Comparison of ENCODE assay signal across 22 mouse cellular contexts in the genomic region with DNA sequence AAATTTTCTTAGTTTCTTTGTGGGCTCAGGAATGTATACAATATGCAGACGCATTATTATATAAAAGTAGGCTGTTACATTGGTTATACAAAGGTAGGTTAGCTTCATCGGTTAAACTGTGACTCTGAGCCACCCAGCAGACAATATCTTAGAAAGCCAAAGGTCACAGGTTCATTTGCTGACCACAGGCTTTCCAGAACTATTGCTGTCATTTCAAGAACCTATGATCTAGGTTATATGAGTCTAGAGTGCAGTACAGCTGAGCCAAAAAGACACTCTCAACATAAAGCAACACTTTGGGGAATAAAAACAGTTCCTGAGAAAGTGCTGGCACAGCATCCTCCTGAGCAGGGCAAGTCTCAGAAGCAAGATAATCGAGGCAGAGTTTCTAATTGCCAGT.
DNase-seq lines count a peak whose midpoint lies in the region; ATAC-seq and TF ChIP-seq lines count a peak whose summit lies in the region.
"Had no signal": no experiment of that assay in that cellular context is flagged by ENCODE, and none has a peak within 500 bp of the region (broad histone marks: within the 10 kb centered on the region; RNA-seq: fewer than 3 reads in every experiment).

No protein-coding gene starts in this region.

- peak; percentile 60 for DNase-seq in kidney, adult 11 months
- no peak for DNase-seq in kidney, adult 18-20 months
- no peak for DNase-seq in kidney, postnatal 0 days (ENCODE audit: low spot score)
- DNase-seq in kidney, postnatal 25 days, result peak; percentile 30 to 54
- DNase-seq in layer of hippocampus, adult 11-12 months (ENCODE audit: low spot score), result no peak
- DNase-seq: adrenal gland, postnatal 14 days; cerebellum, adult 11-12 months; cerebellum, adult 9-10 months; cerebellum, postnatal 36 days; gastrocnemius, postnatal 14 days; heart, adult 2 months; heart, postnatal 14 days had no signal

- no peaks in the 10 kb centered on the region for H3K27me3 ChIP-seq in kidney, postnatal 0 days (ENCODE audit: insufficient read depth, low read length)
- no peaks in the 10 kb centered on the region for H3K27me3 ChIP-seq in kidney, embryonic 15.5 days
- H3K27me3 ChIP-seq in small intestine, adult 2 months (ENCODE audit: control insufficient read depth, insufficient read depth, low read length), result no peaks in the 10 kb centered on the region
- H3K27me3 ChIP-seq: CH12.LX; embryonic facial prominence, embryonic 13.5 days; heart, embryonic 15.5 days; Patski had no signal

- no peak for TF ChIP-seq POLR2A in small intestine, adult 2 months (IDR thresholded peaks at IDR 0.05; ENCODE audit: low read depth, low read length)

- WGBS in kidney, postnatal 0 days, result 62% methylated on average over 3 of the region's 3 CpGs
- 62% methylated on average over 3 of the region's 3 CpGs for WGBS in kidney, embryonic 15.5 days
- 48% methylated on average over 3 of the region's 3 CpGs for WGBS in small intestine, adult 2 months

- H3K27ac ChIP-seq in kidney, postnatal 0 days, result no peak overlapping the region
- H3K27ac ChIP-seq in kidney, embryonic 15.5 days, result no peak overlapping the region
- peak overlapping the region; percentile 31; the same call in 1 of the 2 replicates for H3K27ac ChIP-seq in small intestine, adult 2 months (ENCODE audit: insufficient read depth, low read depth, low read length)
- H3K27ac ChIP-seq: embryonic facial prominence, embryonic 13.5 days; forebrain, embryonic 12.5 days; heart, adult 2 months; heart, embryonic 15.5 days had no signal

- no peak for TF ChIP-seq CTCF in kidney, postnatal 0 days (IDR thresholded peaks at IDR 0.05; ENCODE audit: low read depth)
- TF ChIP-seq CTCF in small intestine, adult 2 months (IDR thresholded peaks at IDR 0.05; ENCODE audit: extremely low read depth, insufficient read length, insufficient replicate concordance, low read depth, low read length), result no peak

- H3K4me3 ChIP-seq in kidney, postnatal 0 days (replicated peaks; ENCODE audit: low read depth, low read length), result no peak overlapping the region
- no peak overlapping the region for H3K4me3 ChIP-seq in kidney, embryonic 15.5 days (replicated peaks)
- no peak overlapping the region for H3K4me3 ChIP-seq in small intestine, adult 2 months (ENCODE audit: low read depth, low read length)
- H3K4me3 ChIP-seq: embryonic facial prominence, embryonic 13.5 days; forebrain, embryonic 12.5 days; heart, adult 2 months; heart, embryonic 15.5 days had no signal

- no peak overlapping the region for H3K4me2 ChIP-seq in kidney, postnatal 0 days (ENCODE audit: low read length)
- H3K4me2 ChIP-seq in kidney, embryonic 15.5 days, result no peak overlapping the region
- H3K4me2 ChIP-seq: embryonic facial prominence, embryonic 13.5 days; forebrain, embryonic 12.5 days; heart, embryonic 11.5 days; heart, embryonic 15.5 days had no signal

- no peaks in the 10 kb centered on the region for H3K9me3 ChIP-seq in kidney, postnatal 0 days (replicated peaks; ENCODE audit: low read length)
- H3K9me3 ChIP-seq in kidney, embryonic 15.5 days (replicated peaks), result no peaks in the 10 kb centered on the region
- H3K9me3 ChIP-seq: embryonic facial prominence, embryonic 13.5 days; forebrain, embryonic 12.5 days; heart, embryonic 15.5 days had no signal

- no peak overlapping the region for H3K9ac ChIP-seq in kidney, postnatal 0 days (ENCODE audit: low read depth, low read length)
- no peak overlapping the region for H3K9ac ChIP-seq in kidney, embryonic 15.5 days
- H3K9ac ChIP-seq: embryonic facial prominence, embryonic 13.5 days; forebrain, embryonic 12.5 days; heart, embryonic 15.5 days had no signal

- ATAC-seq in kidney, postnatal 0 days (replicated peaks; ENCODE audit: low FRiP score, low read depth), result peak; percentile 68
- ATAC-seq in kidney, embryonic 15.5 days (replicated peaks; ENCODE audit: low FRiP score), result no peak
- ATAC-seq: activated CD4-positive, CD25-positive, alpha-beta regulatory T cell, adult 4 months; forebrain, embryonic 16.5 days; Patski had no signal

- H3K4me1 ChIP-seq in kidney, postnatal 0 days (replicated peaks; ENCODE audit: insufficient read depth, low read length), result peaks cover 7% of the 10 kb centered on the region; the same call in 1 of the 2 replicates
- H3K4me1 ChIP-seq in kidney, embryonic 15.5 days, result peaks cover 41% of the 10 kb centered on the region
- H3K4me1 ChIP-seq in small intestine, adult 2 months (ENCODE audit: control insufficient read depth, insufficient read depth, insufficient read length, low read length), result peaks cover 42% of the 10 kb centered on the region

- H3K36me3 ChIP-seq in kidney, postnatal 0 days (ENCODE audit: insufficient read depth, low read length), result peaks cover 19% of the 10 kb centered on the region; the same call in 1 of the 2 replicates
- H3K36me3 ChIP-seq in kidney, embryonic 15.5 days, result peaks cover 53% of the 10 kb centered on the region
- peaks cover 54% of the 10 kb centered on the region for H3K36me3 ChIP-seq in small intestine, adult 2 months (ENCODE audit: control insufficient read depth, insufficient read depth, low read length)

Comparison
In these comparisons a context has a peak if more than half of its experiments do, and no peak if none do; other contexts are left out.
1. DNase-seq: peak in kidney, adult 11 months (single experiment) and kidney, postnatal 25 days (2 of 2); none in kidney, adult 18-20 months (single experiment), kidney, postnatal 0 days (single experiment) and layer of hippocampus, adult 11-12 months (single experiment).